Mouse (Mus musculus): ENCODE data around the gene Maats1.

- TF ChIP-seq CTCF (IDR thresholded peaks at IDR 0.05; ENCODE audit: extremely low read depth, insufficient read length, insufficient replicate concordance, low read depth, low read length) (no peak), POLR2A (IDR thresholded peaks at IDR 0.05; ENCODE audit: low read depth, low read length) (no peak)
Measured at GRCm38 (mm10) chr16:38350361-38350855, 8.5 kb upstream of the Maats1 start.
